ENCODE assay signal across 15 mouse cellular contexts in genomic region chr2:31114205-31114604, GRCm38 (mm10).
"Had no signal": no experiment of that assay in that cellular context is flagged by ENCODE, and none has a peak within 500 bp of the region (broad histone marks: within the 10 kb centered on the region; RNA-seq: fewer than 3 reads in every experiment).

No protein-coding gene starts in this region.

- DNase-seq: kidney, adult 2 months; kidney, postnatal 14 days; lung, embryonic 14.5 days; lung, postnatal 10 days; lung, postnatal 4 days; right cerebral cortex, adult 18-20 months; right cerebral cortex, postnatal 25 days; thymus, postnatal 36 days had no signal

- H3K27ac ChIP-seq: kidney, embryonic 15.5 days; left cerebral cortex, adult 2 months; liver, embryonic 15.5 days; midbrain, embryonic 12.5 days had no signal

- H3K36me3 ChIP-seq: kidney, embryonic 15.5 days; limb, embryonic 15.5 days; liver, embryonic 15.5 days; midbrain, embryonic 12.5 days had no signal

- H3K27me3 ChIP-seq: kidney, embryonic 15.5 days; limb, embryonic 15.5 days; liver, embryonic 15.5 days; midbrain, embryonic 12.5 days had no signal

- H3K4me3 ChIP-seq: kidney, embryonic 15.5 days; left cerebral cortex, adult 2 months; limb, embryonic 15.5 days; liver, embryonic 15.5 days; midbrain, embryonic 12.5 days had no signal

- ATAC-seq: intestine, embryonic 16.5 days; midbrain, embryonic 16.5 days had no signal
